Mouse (Mus musculus): ENCODE results near the gene B230104I21Rik.

B230104I21Rik gene

GRCm38 (mm10) chr4:154393196-154394122 lies 57.5 kb downstream of the B230104I21Rik start:
- peak; percentile 69 to 72 for DNase-seq

GRCm38 (mm10) chr4:154394123-154394722 lies 58.3 kb downstream of the B230104I21Rik start:
- no peak for DNase-seq

GRCm38 (mm10) chr4:154396652-154397301 lies 60.9 kb downstream of the B230104I21Rik start:
- DNase-seq = no peak
